Mouse (Mus musculus) heart, embryonic 13.5 days (tissue): ENCODE results near the gene Aanat. TPM values are rescaled to one million over a fixed set of nuclear protein-coding genes. Genes with fewer than 3 reads are reported as not detected.
A peak's percentile ranks its signal among the peaks of the same experiment; 100 is the strongest.

Source experiments
- ATAC-seq: fragments of 200-750 bp; cut with Nextera tagmentation; 2 replicates; pipeline ENCODE4 v1.8.0; 2017; ENCODE audit warnings: moderate TSS enrichment; ENCODE audit not compliant: insufficient number of reproducible peaks, low FRiP score, low TSS enrichment; ENCODE audit errors: extremely low read depth
- H3K27ac ChIP-seq: fragments of 300-500 bp; sonication (generic); replicated peaks from 2 replicates; pipeline ENCODE4 v1.5.1; 2015; ENCODE audit warnings: moderate library complexity, mild to moderate bottlenecking, inconsistent platforms
- H3K27me3 ChIP-seq: fragments of 300-500 bp; sonication (generic); replicated peaks from 2 replicates; pipeline ENCODE4 v1.6.1; 2015; ENCODE audit warnings: mild to moderate bottlenecking, inconsistent platforms
- H3K36me3 ChIP-seq: fragments of 300-500 bp; sonication (generic); 2 replicates; pipeline ENCODE4 v1.6.1; 2015; ENCODE audit warnings: mild to moderate bottlenecking, inconsistent platforms
- H3K4me1 ChIP-seq: fragments of 300-500 bp; sonication (generic); 2 replicates; pipeline ENCODE4 v1.6.1; 2015; ENCODE audit warnings: inconsistent platforms
- H3K4me2 ChIP-seq: fragments of 300-500 bp; sonication (generic); 2 replicates; pipeline ENCODE4 v1.6.1; 2015; ENCODE audit warnings: inconsistent platforms, mild to moderate bottlenecking, moderate library complexity
- H3K4me3 ChIP-seq: fragments of 300-500 bp; sonication (generic); 2 replicates; pipeline ENCODE4 v1.5.1; 2015; ENCODE audit warnings: moderate library complexity, mild to moderate bottlenecking, inconsistent platforms
- H3K9ac ChIP-seq: fragments of 300-500 bp; sonication (generic); 2 replicates; pipeline ENCODE4 v1.6.1; 2015; ENCODE audit warnings: inconsistent platforms, mild to moderate bottlenecking, moderate library complexity
- H3K9me3 ChIP-seq: fragments of 300-500 bp; sonication (generic); 2 replicates; pipeline ENCODE4 v1.6.1; 2016; ENCODE audit warnings: inconsistent platforms
- WGBS: fragments of 180-500 bp; shearing (Covaris S2); methylation state at CpG from one replicate; pipeline ENCODE4 v1.1.7; 2015; ENCODE audit warnings: mixed read lengths; 5-methylcytosine and 5-hydroxymethylcytosine counted together
- polyA plus RNA-seq: library from polyadenylated mRNA; unstranded; fragments of >200 nt; fragmentation: Nextera tagmentation; extraction: Ambion mirVana; gene quantifications from 2 replicates; pipeline ENCODE4 v1.2.1, GENCODE M21; 2015

Gene Aanat
- polyA plus RNA-seq, 1 experiment from 2014 or later, result not detected

DNA sequence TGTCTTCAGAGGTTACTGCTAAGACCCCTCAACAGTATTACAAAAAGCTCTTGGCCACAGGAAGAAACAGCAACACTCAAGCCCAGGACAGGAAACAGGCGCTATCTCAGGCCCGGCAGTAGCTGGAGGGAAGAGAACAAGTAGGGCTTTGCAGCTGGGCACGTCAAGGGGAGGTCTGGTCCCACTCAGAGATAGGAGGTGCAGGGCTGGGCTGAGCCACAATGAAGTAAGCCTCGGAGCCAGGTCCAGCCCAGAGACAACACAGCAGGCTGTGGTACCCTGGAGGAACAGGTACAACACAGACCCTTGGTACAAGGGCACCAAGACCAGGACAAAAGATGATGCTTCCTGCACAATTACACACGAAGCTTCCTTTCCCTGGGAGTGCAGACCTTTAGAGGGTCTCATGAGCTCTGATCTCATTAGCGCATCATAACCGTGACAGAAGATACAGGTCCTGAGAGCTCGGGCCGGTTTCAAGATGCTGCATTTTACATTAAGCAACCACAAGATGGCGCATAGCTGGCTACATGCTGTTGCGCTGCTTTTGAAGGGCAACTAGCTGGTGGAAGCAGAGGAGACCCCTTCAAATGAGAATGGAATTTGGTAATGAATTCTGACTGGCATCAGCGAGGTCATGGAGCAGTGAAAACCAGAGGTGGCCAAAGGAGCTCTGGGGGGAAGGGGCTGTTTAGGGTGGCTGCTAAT lies 31.9 kb upstream of the Aanat start:
- Histone ChIP-seq H3K4me3 (no peak overlapping the region; the same call in 1 of the 2 replicates), H3K4me2 (peak overlapping the region; percentile 33), H3K27me3 (no peaks in the 10 kb centered on the region), H3K4me1 (peaks cover 84% of the 10 kb centered on the region), H3K36me3 (no peaks in the 10 kb centered on the region), H3K9me3 (no peaks in the 10 kb centered on the region), H3K9ac (no peak overlapping the region), H3K27ac (peak overlapping the region; percentile 69)
- ATAC-seq, result peak; percentile 40; the same call in 1 of the 2 replicates
- 12% methylated on average over 12 of the region's 12 CpGs for WGBS

DNA sequence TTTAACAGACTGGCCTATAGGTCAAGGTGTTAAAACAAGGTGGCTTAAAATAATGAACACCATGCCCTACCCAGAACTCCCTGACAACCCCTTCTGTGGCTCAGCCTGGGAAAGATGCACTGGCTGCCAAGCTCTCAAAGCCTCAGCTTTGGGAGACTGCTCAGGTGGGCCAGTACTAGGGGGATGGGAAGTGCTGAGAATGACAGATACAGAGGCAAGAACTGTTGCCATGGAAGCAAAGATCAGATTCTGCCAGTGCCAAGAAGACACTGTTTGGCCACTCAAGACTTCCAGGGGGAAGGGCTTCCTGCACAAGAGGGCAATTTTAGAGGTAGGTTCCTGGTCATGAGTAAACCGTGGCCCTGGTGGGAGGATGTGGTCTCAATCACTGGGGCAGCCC lies 30.7 kb upstream of the Aanat start:
- H3K27me3 ChIP-seq, result no peaks in the 10 kb centered on the region
- H3K4me2 ChIP-seq, result peak overlapping the region; percentile 10; the same call in 1 of the 2 replicates
- H3K4me3 ChIP-seq, result no peak overlapping the region
- no peaks in the 10 kb centered on the region for H3K36me3 ChIP-seq
- no peak overlapping the region; the same call in 1 of the 2 replicates for H3K27ac ChIP-seq
- peaks cover 71% of the 10 kb centered on the region for H3K4me1 ChIP-seq
- no peak for ATAC-seq
- peak overlapping the region; percentile 50 for H3K9ac ChIP-seq
- H3K9me3 ChIP-seq, result no peaks in the 10 kb centered on the region
- WGBS, result 29% methylated on average over 1 of the region's 1 CpGs

DNA sequence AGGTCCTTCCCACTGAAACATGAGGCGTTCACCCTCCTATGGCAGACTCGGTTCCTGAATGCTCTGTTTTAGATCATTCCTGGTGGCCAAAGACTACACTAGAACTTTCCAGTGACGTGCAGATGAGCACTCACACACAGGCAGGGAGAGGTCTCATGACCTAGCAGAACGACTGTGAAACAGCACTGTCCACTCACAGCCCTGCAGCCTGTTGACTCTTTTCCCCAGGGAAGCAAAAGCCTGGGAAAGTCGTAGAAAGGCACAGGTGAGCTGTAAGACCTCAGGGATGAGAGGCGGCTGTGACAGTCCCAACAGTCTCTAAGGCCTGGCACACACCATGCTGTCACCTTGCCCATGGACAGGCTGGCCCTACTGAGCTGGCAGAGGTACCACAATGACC lies 29.9 kb upstream of the Aanat start:
- peak overlapping the region; percentile 10 for H3K4me2 ChIP-seq
- no peak overlapping the region for H3K4me3 ChIP-seq
- 36% methylated on average over 6 of the region's 6 CpGs for WGBS
- no peaks in the 10 kb centered on the region for H3K9me3 ChIP-seq
- H3K27ac ChIP-seq, result peak overlapping the region; percentile 5; the same call in 1 of the 2 replicates
- peak overlapping the region; percentile 50 for H3K9ac ChIP-seq
- no peaks in the 10 kb centered on the region for H3K36me3 ChIP-seq
- no peaks in the 10 kb centered on the region for H3K27me3 ChIP-seq
- ATAC-seq, result 0 out of 2 replicates have a peak, but pooled peaks have one; percentile 4
- H3K4me1 ChIP-seq, result peaks cover 64% of the 10 kb centered on the region

DNA sequence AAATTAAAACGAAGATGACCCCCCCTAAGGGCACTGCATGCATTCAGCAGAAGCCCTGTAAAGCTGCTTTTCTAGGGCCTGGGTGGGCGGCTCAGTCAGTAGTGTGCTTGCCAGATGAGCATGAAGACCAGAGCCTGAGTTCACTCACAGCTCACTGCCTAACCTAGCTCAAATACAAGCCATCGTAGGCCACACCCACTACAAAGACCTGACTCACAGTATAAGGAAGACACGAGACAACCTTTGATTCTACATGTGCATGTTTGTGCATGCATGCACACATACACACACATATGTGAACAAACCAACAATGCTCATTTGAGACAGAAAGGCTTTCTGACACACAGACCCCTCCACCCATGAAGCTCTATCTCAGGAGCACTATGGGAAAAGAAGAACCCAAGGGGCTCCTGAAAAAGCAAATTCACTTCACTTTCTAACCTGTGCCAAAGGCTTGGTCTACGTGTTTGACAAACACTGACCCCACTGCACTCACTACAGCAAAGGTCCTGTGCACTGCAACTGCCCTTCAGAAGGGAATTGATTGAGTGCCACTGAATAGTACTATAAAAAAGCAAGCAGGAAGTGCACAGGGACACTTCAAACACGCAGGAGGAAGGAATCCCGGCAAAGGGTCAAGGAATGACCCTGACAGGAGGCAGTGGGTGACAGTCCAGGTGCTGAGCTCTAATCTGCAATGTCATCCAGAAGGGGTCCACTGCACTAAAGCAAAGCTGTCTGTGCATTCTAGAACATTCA lies 20.8 kb upstream of the Aanat start:
- H3K9me3 ChIP-seq, result no peaks in the 10 kb centered on the region
- no peaks in the 10 kb centered on the region for H3K27me3 ChIP-seq
- ATAC-seq, result no peak
- 60% methylated on average over 7 of the region's 7 CpGs for WGBS
- 0 out of 2 replicates have a peak overlapping the region, but pooled peaks have one; percentile 24 for H3K27ac ChIP-seq
- H3K4me1 ChIP-seq, result peaks cover 30% of the 10 kb centered on the region
- H3K36me3 ChIP-seq, result peaks cover 3% of the 10 kb centered on the region; the same call in 1 of the 2 replicates
- no peak overlapping the region for H3K4me3 ChIP-seq
- H3K4me2 ChIP-seq, result no peak overlapping the region
- H3K9ac ChIP-seq, result 0 out of 2 replicates have a peak overlapping the region, but pooled peaks have one; percentile 19

DNA sequence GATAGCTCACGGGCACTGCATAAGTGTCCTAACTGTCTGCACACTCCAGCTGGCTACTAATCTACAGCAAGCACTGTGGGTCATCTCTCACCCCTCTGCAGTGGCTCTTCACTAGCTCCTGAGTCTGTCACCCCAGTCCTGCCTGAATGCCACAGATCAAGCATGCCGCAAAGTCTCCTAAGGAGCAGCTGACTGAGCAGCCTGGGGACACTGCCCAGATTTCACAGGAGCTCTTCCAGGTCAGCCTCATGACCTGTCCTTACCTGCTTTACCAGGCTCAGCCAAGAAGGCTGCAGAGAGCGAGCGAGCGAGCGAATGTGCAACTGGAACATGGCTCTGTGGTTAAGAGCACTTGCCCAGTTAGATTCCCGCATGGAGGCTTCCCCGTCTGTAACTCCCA lies 18.7 kb upstream of the Aanat start:
- no peak for ATAC-seq
- Histone ChIP-seq H3K27me3 (no peaks in the 10 kb centered on the region), H3K4me1 (peaks cover 50% of the 10 kb centered on the region), H3K4me3 (no peak overlapping the region), H3K9ac (peak overlapping the region; percentile 47; the same call in 1 of the 2 replicates), H3K4me2 (no peak overlapping the region), H3K36me3 (peaks cover 3% of the 10 kb centered on the region; the same call in 1 of the 2 replicates), H3K27ac (no peak overlapping the region; the same call in 1 of the 2 replicates), H3K9me3 (no peaks in the 10 kb centered on the region)
- 63% methylated on average over 8 of the region's 8 CpGs for WGBS

DNA sequence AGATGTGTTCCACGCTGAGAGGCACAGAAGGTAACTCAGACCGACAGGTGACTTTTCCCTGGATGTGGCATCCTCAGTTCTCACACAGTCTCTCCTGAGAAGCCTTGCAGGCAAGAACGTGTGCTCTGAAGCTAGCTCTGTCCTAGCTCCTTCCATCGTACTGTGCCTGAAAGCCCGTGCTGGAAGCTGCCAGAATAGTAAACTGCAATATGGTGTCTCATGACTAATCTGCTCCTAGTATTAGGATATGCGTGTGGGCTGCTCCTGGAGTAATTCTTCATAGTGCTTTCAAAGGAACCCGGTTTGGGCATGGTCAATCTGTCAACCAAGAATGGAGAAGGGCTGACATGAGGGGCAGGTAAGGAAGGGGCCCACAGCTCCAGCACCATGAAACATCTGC lies 15.4 kb upstream of the Aanat start:
- Histone ChIP-seq H3K4me3 (peak overlapping the region; percentile 24; the same call in 1 of the 2 replicates), H3K4me1 (peaks cover 78% of the 10 kb centered on the region), H3K9me3 (no peaks in the 10 kb centered on the region), H3K36me3 (no peaks in the 10 kb centered on the region), H3K4me2 (peak overlapping the region; percentile 87), H3K9ac (no peak overlapping the region), H3K27me3 (no peaks in the 10 kb centered on the region), H3K27ac (no peak overlapping the region)
- WGBS, result 83% methylated on average over 7 of the region's 7 CpGs
- ATAC-seq, result no peak

DNA sequence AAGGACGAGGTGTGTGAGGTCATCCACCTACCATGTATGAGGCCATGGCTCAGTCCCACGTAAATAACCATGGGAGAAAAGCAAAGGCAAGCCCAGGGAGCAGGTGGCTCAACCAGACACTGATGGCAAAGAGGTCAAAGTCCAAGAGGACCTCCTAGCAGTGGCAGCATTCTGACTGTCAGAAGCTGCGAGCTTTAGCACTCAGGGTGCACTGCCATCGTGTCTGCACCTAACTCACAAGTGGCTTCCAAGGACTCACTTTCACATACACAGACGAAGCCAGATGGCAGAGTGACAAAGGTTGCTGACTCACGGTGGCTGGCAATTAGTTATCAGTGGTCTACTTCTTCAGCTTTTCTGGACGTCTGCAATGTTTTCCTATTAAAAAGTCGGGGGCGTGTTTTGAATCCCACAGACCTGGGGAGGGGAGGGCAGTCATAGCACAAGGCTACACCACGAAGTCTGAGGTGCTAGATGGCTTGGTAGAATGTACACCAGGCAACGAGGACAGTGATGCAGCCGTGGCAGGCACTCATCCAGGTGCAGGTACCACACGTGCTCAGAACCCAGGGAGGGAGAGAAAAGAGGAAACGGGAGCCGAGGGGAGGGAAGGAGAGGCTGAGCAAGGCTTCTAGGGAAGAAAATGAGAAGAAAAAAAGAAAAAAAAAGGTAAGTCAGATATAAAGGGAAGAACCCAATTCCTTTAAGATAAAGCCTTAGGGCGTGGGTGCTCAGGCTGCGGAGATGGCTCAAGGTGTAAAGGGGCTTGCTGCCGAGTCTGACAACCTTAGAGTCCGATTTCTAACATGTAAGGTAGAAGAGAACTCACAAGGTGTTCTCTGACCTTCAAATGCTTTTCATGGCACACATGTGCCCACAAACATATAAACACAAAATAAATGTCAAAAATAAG lies 14.2 kb upstream of the Aanat start:
- no peaks in the 10 kb centered on the region for H3K27me3 ChIP-seq
- H3K4me2 ChIP-seq, result peak overlapping the region; percentile 87
- ATAC-seq, result no peak
- H3K9ac ChIP-seq, result peak overlapping the region; percentile 64
- H3K36me3 ChIP-seq, result no peaks in the 10 kb centered on the region
- 64% methylated on average over 19 of the region's 19 CpGs for WGBS
- H3K4me1 ChIP-seq, result peaks cover 86% of the 10 kb centered on the region
- H3K4me3 ChIP-seq, result peak overlapping the region; percentile 24
- H3K27ac ChIP-seq, result peak overlapping the region; percentile 79
- no peaks in the 10 kb centered on the region for H3K9me3 ChIP-seq

DNA sequence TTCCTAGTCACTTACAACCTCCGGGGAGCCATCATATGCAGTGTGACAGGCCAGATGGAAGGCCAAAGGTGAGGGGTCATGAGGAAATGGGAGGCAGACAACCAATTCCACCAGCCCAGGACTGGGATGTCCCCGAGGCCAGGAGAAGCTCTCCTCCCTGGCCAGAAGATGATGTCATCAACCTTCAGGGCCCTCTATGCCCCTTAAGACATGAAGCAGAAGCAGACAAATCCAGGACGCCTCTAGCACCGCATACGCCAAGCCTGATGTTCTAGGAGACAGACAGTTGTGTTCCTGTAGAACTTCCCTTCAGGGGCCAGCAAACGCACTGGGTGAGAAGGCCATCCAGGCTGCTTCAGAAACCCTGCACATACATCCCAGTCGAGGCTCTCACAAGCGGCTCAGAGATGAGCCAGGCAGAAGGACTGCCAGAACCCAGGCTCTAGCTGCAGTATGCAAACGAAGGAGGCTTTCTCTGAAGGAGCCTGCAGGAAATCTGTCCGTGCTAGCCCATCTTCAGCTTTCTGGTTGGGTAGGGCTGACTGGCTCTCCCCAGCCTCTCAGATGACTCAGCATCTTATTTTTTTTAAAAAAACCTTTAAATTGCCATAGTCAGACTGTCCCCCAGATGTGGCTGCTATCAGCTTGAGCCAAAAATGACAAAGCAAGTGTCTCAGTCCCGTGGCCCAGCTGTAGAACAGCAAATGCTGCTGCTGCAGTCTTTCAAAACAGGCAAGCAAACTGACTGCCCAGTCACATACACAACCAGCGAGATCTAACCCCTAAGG lies 13.3 kb upstream of the Aanat start:
- 45% methylated on average over 12 of the region's 12 CpGs for WGBS
- Histone ChIP-seq H3K27ac (peak overlapping the region; percentile 79), H3K9me3 (no peaks in the 10 kb centered on the region), H3K9ac (peak overlapping the region; percentile 64), H3K4me1 (peaks cover 80% of the 10 kb centered on the region), H3K36me3 (no peaks in the 10 kb centered on the region), H3K4me2 (peak overlapping the region; percentile 87), H3K27me3 (no peaks in the 10 kb centered on the region), H3K4me3 (peak overlapping the region; percentile 24)
- ATAC-seq, result peak; percentile 63

DNA sequence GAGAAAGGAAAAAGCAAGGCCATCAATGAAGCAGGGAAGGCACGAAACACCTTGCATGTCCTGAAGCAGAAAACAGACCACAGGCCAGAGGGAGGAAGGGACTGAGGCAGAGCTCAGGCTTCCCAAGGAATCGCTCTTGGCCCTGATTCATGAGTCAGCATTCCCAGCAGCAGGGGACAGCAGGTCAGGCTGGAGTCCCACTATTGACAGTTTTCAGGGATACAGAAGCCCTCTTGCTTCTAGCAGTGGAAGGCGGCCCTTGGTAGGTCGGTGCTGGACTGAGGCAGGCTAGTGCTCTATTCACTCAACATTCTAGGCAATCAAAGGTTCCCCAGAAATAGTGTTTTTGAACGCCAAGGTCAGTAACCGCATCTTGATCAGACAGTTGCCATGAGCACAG lies 11.7 kb upstream of the Aanat start:
- Histone ChIP-seq H3K4me3 (peak overlapping the region; percentile 24), H3K9ac (peak overlapping the region; percentile 64; the same call in 1 of the 2 replicates), H3K36me3 (0 out of 2 replicates have a peak, but pooled peaks cover 4% of the 10 kb centered on the region), H3K4me2 (peak overlapping the region; percentile 87), H3K4me1 (peaks cover 89% of the 10 kb centered on the region), H3K27ac (peak overlapping the region; percentile 79), H3K27me3 (no peaks in the 10 kb centered on the region), H3K9me3 (no peaks in the 10 kb centered on the region)
- ATAC-seq, result no peak
- 60% methylated on average over 6 of the region's 6 CpGs for WGBS

DNA sequence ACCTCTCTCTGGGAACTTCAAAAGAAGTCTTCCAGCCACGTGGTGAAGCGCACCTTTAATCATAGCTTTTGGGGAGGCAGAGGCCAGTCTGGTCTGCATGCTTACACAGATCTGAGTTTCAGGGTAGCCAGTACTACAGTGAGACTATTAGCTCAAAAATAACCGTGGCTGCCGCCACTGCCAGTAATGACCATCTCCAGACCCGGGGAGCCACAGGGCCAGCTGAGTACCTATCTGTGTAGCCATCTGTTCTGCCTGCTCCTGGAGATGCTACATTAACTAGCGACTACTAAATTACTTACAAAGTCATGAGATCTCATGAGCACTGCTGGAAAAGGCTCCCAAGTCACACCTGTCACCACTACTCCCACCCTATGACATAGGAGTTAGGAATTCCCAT lies 11.2 kb upstream of the Aanat start:
- 55% methylated on average over 6 of the region's 6 CpGs for WGBS
- peaks cover 87% of the 10 kb centered on the region for H3K4me1 ChIP-seq
- H3K9me3 ChIP-seq, result no peaks in the 10 kb centered on the region

More for the DNA sequence above, 11.2 kb upstream of the Aanat start:
- Histone ChIP-seq H3K4me3 (peak overlapping the region; percentile 24), H3K4me2 (peak overlapping the region; percentile 87), H3K9ac (peak overlapping the region; percentile 64), H3K36me3 (0 out of 2 replicates have a peak, but pooled peaks cover 4% of the 10 kb centered on the region), H3K27ac (peak overlapping the region; percentile 79), H3K27me3 (no peaks in the 10 kb centered on the region)
- ATAC-seq, result no peak
